In genomic region chr4:148444250-148444967, GRCm38 (mm10) we compare ENCODE assay signal across 8 mouse cellular contexts. TPM values are rescaled to one million over a fixed set of nuclear protein-coding genes. Genes with fewer than 3 reads are reported as not detected.
A peak's percentile ranks its signal among the peaks of the same experiment; 100 is the strongest.
DNase-seq lines count a peak whose midpoint lies in the region; ATAC-seq and TF ChIP-seq lines count a peak whose summit lies in the region.

Gene Ubiad1, minus strand, starts transcription at chr4:148444771.

- peak; percentile 90 for TF ChIP-seq POLR2A in bone marrow macrophage, adult 2 months (IDR thresholded peaks at IDR 0.05; ENCODE audit: borderline replicate concordance, low read depth, low read length)

- peak; percentile 84 for ATAC-seq in erythroblast, adult 5-6 weeks (replicated peaks; ENCODE audit: low FRiP score, poor library complexity, severe bottlenecking)
- peak; percentile 78 for ATAC-seq in heart, embryonic 11.5 days (replicated peaks; ENCODE audit: insufficient number of reproducible peaks, low FRiP score, low TSS enrichment)
- peak; percentile 74 for ATAC-seq in kidney, embryonic 16.5 days (ENCODE audit: low FRiP score, low TSS enrichment)
- ATAC-seq in liver, embryonic 12.5 days, result peak; percentile 75

- H3K9me3 ChIP-seq in heart, embryonic 11.5 days (replicated peaks; ENCODE audit: control insufficient read depth, low read length), result no peaks in the 10 kb centered on the region
- H3K9me3 ChIP-seq in kidney, embryonic 16.5 days (ENCODE audit: low read length), result no peaks in the 10 kb centered on the region
- H3K9me3 ChIP-seq in liver, embryonic 12.5 days (replicated peaks), result no peaks in the 10 kb centered on the region

- peaks cover 16% of the 10 kb centered on the region for H3K79me3 ChIP-seq in C2C12 (ENCODE audit: low read depth)

- peak within 1 kb of the TSS; percentile 89 for H3ac ChIP-seq in C2C12 (ENCODE audit: control insufficient read depth, insufficient read length, low read depth)

- peak within 1 kb of the TSS; percentile 63 for H3K27ac ChIP-seq in bone marrow macrophage, adult 2 months (ENCODE audit: insufficient read depth, low read depth, low read length)
- H3K27ac ChIP-seq in heart, embryonic 11.5 days (ENCODE audit: low read depth, low read length), result peak within 1 kb of the TSS; percentile 72
- H3K27ac ChIP-seq in kidney, embryonic 16.5 days (ENCODE audit: low read length), result peak within 1 kb of the TSS; percentile 83
- H3K27ac ChIP-seq in liver, embryonic 12.5 days, result peak within 1 kb of the TSS; percentile 76

- WGBS in heart, embryonic 11.5 days (ENCODE audit: insufficient replicate concordance), result under 1% methylated on average over 46 of the region's 46 CpGs
- WGBS in kidney, embryonic 16.5 days, result under 1% methylated on average over 46 of the region's 46 CpGs
- whole genome bisulfite sequencing in liver, embryonic 12.5 days (ENCODE audit: insufficient replicate concordance), result under 1% methylated on average over 46 of the region's 46 CpGs

- H3K4me2 ChIP-seq in heart, embryonic 11.5 days, result peak within 1 kb of the TSS; percentile 94
- H3K4me2 ChIP-seq in kidney, embryonic 16.5 days (replicated peaks; ENCODE audit: low read depth, low read length), result peak within 1 kb of the TSS; percentile 83
- H3K4me2 ChIP-seq in liver, embryonic 12.5 days, result peak within 1 kb of the TSS; percentile 82

- H3K9ac ChIP-seq in heart, embryonic 11.5 days (ENCODE audit: low read depth, low read length), result peak within 1 kb of the TSS; percentile 90
- H3K9ac ChIP-seq in kidney, embryonic 16.5 days (replicated peaks; ENCODE audit: low read length), result peak within 1 kb of the TSS; percentile 88
- peak within 1 kb of the TSS; percentile 83 for H3K9ac ChIP-seq in liver, embryonic 12.5 days

- H3K79me2 ChIP-seq in C2C12 (ENCODE audit: control insufficient read depth, insufficient read depth), result peaks cover 27% of the 10 kb centered on the region

- DNase-seq in naive thymus-derived CD4-positive, alpha-beta T cell, adult 2 months (ENCODE audit: low read depth), result peak; percentile 71
- DNase-seq in splenic B cell, adult 2 months (ENCODE audit: low read depth, low spot score), result peak; percentile 94

- peak within 1 kb of the TSS; percentile 82 for H3K4me3 ChIP-seq in C2C12 (ENCODE audit: insufficient read depth, poor library complexity, severe bottlenecking)
- H3K4me3 ChIP-seq in bone marrow macrophage, adult 2 months (ENCODE audit: insufficient read depth, low read length), result peak within 1 kb of the TSS; percentile 83
- H3K4me3 ChIP-seq in heart, embryonic 11.5 days (ENCODE audit: low read depth, low read length), result peak within 1 kb of the TSS; percentile 73
- peak within 1 kb of the TSS; percentile 90 for H3K4me3 ChIP-seq in kidney, embryonic 16.5 days (ENCODE audit: low read length)
- H3K4me3 ChIP-seq in liver, embryonic 12.5 days, result peak within 1 kb of the TSS; percentile 73

- peaks cover 16% of the 10 kb centered on the region for H3K4me1 ChIP-seq in bone marrow macrophage, adult 2 months (ENCODE audit: control insufficient read depth, insufficient read depth, low read length)
- H3K4me1 ChIP-seq in heart, embryonic 11.5 days (ENCODE audit: control insufficient read depth, insufficient read depth, low read length), result peaks cover 12% of the 10 kb centered on the region
- H3K4me1 ChIP-seq in kidney, embryonic 16.5 days (ENCODE audit: insufficient read depth, low read length), result peaks cover 24% of the 10 kb centered on the region
- peaks cover 60% of the 10 kb centered on the region for H3K4me1 ChIP-seq in liver, embryonic 12.5 days

- TF ChIP-seq CTCF in C2C12 (IDR thresholded peaks at IDR 0.05; ENCODE audit: control insufficient read depth, insufficient read depth, insufficient read length), result no peak
- TF ChIP-seq CTCF in bone marrow macrophage, adult 2 months (IDR thresholded peaks at IDR 0.05; ENCODE audit: low read depth, low read length), result no peak

- H3K27me3 ChIP-seq in C2C12 (ENCODE audit: control insufficient read depth, insufficient read depth, insufficient read length), result no peaks in the 10 kb centered on the region
- no peaks in the 10 kb centered on the region for H3K27me3 ChIP-seq in heart, embryonic 11.5 days (ENCODE audit: control insufficient read depth, insufficient read depth, low read length)
- no peaks in the 10 kb centered on the region for H3K27me3 ChIP-seq in kidney, embryonic 16.5 days (ENCODE audit: insufficient read depth, low read length)
- no peaks in the 10 kb centered on the region for H3K27me3 ChIP-seq in liver, embryonic 12.5 days (replicated peaks)
- no peaks in the 10 kb centered on the region for H3K27me3 ChIP-seq in splenic B cell, adult 2 months (ENCODE audit: control insufficient read depth, insufficient read depth, low read length, poor library complexity, severe bottlenecking)

- H3K36me3 ChIP-seq in C2C12 (ENCODE audit: control insufficient read depth, insufficient read depth), result no peaks in the 10 kb centered on the region
- no peaks in the 10 kb centered on the region for H3K36me3 ChIP-seq in heart, embryonic 11.5 days (ENCODE audit: control insufficient read depth, insufficient read depth, low read length)
- H3K36me3 ChIP-seq in kidney, embryonic 16.5 days (ENCODE audit: insufficient read depth, low read length), result 0 out of 2 replicates have a peak, but pooled peaks cover 3% of the 10 kb centered on the region
- peaks cover 22% of the 10 kb centered on the region; the same call in 1 of the 2 replicates for H3K36me3 ChIP-seq in liver, embryonic 12.5 days
- no peaks in the 10 kb centered on the region for H3K36me3 ChIP-seq in splenic B cell, adult 2 months (ENCODE audit: control insufficient read depth, insufficient read depth, low read length, poor library complexity, severe bottlenecking)

TF ChIP-seq in C2C12, 6 proteins besides CTCF, POLR2A, EP300 and RAD21:
- TF ChIP-seq USF1 (IDR thresholded peaks at IDR 0.05; ENCODE audit: low read depth) (no peak), FOSL1 (IDR thresholded peaks at IDR 0.05; ENCODE audit: insufficient read depth, low read length, poor library complexity, severe bottlenecking) (no peak), CEBPB (IDR thresholded peaks at IDR 0.05; ENCODE audit: low read depth) (no peak), MYOG (IDR thresholded peaks at IDR 0.05; ENCODE audit: control insufficient read depth, extremely low read depth, insufficient read length) (no peak), MYOD1 (IDR thresholded peaks at IDR 0.05; ENCODE audit: control insufficient read depth, insufficient read length, low read depth) (peak; percentile 35)

RNA-seq across cellular contexts. Expression of gene Ubiad1, which starts in this region (rescaled TPM):
- 19.7 TPM for polyA plus RNA-seq in C2C12 (2012; fragmentation: generic; extraction: Trizol)
- 5.1 and 6.9 TPM in 2 replicates for polyA plus RNA-seq in bone marrow macrophage, adult 2 months (2012; ENCODE audit: insufficient read depth, insufficient read length, missing spikeins)
- 0.77 and 2.3 TPM in 2 replicates for total RNA-seq in erythroblast, adult 5-6 weeks (2015; ENCODE audit: low replicate concordance)
- total RNA-seq in erythroblast, adult 5-6 weeks (2017; ENCODE audit: low replicate concordance), result 1.3 and 4.9 TPM in 2 replicates
- 14.7 and 16.2 TPM in 2 replicates for polyA plus RNA-seq in heart, embryonic 11.5 days (2014; fragmentation: Nextera tagmentation; extraction: Ambion mirVana)
- polyA plus RNA-seq in kidney, embryonic 16.5 days (2015; fragmentation: Nextera tagmentation; extraction: Ambion mirVana), result 32.7 and 33.1 TPM in 2 replicates
- polyA plus RNA-seq in liver, embryonic 12.5 days (2016; fragmentation: Nextera tagmentation; extraction: Ambion mirVana), result 18.3 and 18.4 TPM in 2 replicates

Comparison
In these comparisons a context has a peak if more than half of its experiments do, and no peak if none do; other contexts are left out.
1. Peak in every context shown above with its lines: DNase-seq, ATAC-seq, H3K4me3 ChIP-seq and H3K27ac ChIP-seq.